Mouse (Mus musculus): ENCODE measurements at regions not wholly inside any gene's neighbourhood (a gene's known extent, or its start where the extent isn't known, plus 50 kb on each side); places are given as distances from the start of the nearest gene placed in this dataset.
A peak's percentile ranks its signal among the peaks of the same experiment; 100 is the strongest.

DNA sequence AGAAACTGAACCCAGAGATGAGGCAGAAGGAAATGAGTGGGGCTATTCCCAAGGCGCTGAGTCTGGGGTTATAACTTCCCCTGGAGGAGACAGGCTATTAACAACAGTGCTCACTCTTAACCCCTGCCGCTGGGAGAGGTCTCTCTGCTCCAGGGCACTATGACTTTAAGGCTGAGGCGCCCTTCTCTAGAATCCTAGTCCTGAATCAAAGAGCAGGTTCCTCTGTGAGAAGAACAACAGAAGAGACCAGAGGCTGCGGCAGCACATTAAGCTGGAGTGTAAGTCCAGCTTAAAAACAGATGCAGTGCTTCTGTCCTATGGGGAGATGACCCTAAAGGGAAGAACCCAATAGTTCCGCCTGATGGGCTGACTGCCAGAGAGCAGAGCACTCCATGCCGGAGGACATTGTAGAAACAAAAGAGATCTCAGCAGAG is 173.4 kb upstream of the Klf7 start:
- H3K4me2 ChIP-seq, result no peak overlapping the region
- H3K9ac ChIP-seq, result no peak overlapping the region
- H3K4me3 ChIP-seq, result no peak overlapping the region
- H3K27ac ChIP-seq (ENCODE audit: poor library complexity, severe bottlenecking), result no peak overlapping the region
- H3K27me3 ChIP-seq (replicated peaks), result no peaks in the 10 kb centered on the region
- ATAC-seq (ENCODE audit: insufficient number of reproducible peaks, low FRiP score), result no peak
- H3K4me1 ChIP-seq (replicated peaks), result peaks cover 13% of the 10 kb centered on the region
- WGBS, result 52% methylated on average over 6 of the region's 6 CpGs
- no peaks in the 10 kb centered on the region for H3K36me3 ChIP-seq
- H3K9me3 ChIP-seq (replicated peaks), result no peaks in the 10 kb centered on the region

DNA sequence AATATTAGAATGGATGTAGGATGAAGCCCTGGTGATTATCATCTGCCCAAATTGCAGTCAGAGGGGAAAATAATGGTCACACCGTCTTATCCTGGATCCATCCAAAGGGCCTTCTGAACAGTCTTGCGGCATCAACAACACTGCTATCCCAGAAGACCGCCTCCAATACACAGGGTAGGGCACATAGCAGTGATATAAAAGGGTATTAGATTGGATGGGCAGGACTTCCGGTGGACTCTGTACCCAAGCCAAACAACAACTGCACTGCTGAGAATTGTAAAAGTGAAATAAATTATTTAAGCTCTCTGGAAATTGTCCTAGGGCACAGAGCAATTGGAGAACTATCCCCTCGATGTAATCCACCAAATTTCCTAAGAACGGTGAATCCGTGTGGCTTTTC is 173.0 kb upstream of the Klf7 start:
- no peak overlapping the region for H3K4me3 ChIP-seq
- ATAC-seq (ENCODE audit: insufficient number of reproducible peaks, low FRiP score), result no peak

DNA sequence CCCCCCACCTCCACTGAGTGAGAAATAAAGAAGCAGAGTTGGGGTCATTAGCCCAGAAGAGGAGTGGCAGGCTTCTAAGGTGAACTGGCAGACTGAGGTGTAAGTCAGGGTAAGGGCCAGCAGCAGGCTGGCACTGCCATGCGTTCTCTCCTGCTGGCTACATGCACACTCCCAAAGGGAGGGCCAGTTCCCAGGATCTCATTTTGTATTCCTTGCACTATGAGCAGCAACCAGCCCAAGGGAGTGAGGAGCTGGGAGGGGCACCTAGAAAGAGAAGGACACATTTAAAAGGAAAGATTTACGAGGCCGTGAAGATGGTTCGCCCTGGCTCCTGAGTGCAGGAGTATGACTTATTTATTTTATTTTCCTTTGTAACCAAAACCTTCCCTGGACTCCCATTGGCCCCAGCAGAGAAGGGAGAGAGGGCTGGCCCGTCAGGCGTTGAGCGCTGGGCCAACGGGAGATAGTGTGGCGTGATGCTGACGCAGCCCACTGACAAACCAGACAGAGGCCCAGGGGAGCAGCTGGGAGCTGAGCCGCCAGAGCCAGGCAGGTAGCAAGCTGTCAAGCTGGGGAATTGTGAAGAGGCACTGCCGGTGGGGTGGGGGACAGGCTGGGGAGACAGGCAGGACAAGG is 166.8 kb upstream of the Klf7 start:
- WGBS, result 33% methylated on average over 12 of the region's 12 CpGs
- ATAC-seq (ENCODE audit: insufficient number of reproducible peaks, low FRiP score), result no peak
- Histone ChIP-seq H3K27me3 (replicated peaks) (no peaks in the 10 kb centered on the region), H3K4me1 (replicated peaks) (peaks cover 12% of the 10 kb centered on the region; the same call in 1 of the 2 replicates), H3K27ac (ENCODE audit: poor library complexity, severe bottlenecking) (no peak overlapping the region), H3K36me3 (no peaks in the 10 kb centered on the region), H3K4me2 (peak overlapping the region; percentile 41), H3K9me3 (replicated peaks) (no peaks in the 10 kb centered on the region), H3K9ac (no peak overlapping the region), H3K4me3 (no peak overlapping the region)

More for the DNA sequence above, 173.0 kb upstream of the Klf7 start:
- no peaks in the 10 kb centered on the region for H3K27me3 ChIP-seq (replicated peaks)
- peaks cover 18% of the 10 kb centered on the region for H3K4me1 ChIP-seq (replicated peaks)
- H3K36me3 ChIP-seq, result no peaks in the 10 kb centered on the region
- no peak overlapping the region for H3K9ac ChIP-seq
- WGBS, result 81% methylated on average over 7 of the region's 7 CpGs
- no peak overlapping the region for H3K27ac ChIP-seq (ENCODE audit: poor library complexity, severe bottlenecking)
- H3K4me2 ChIP-seq, result no peak overlapping the region
- no peaks in the 10 kb centered on the region for H3K9me3 ChIP-seq (replicated peaks)

DNA sequence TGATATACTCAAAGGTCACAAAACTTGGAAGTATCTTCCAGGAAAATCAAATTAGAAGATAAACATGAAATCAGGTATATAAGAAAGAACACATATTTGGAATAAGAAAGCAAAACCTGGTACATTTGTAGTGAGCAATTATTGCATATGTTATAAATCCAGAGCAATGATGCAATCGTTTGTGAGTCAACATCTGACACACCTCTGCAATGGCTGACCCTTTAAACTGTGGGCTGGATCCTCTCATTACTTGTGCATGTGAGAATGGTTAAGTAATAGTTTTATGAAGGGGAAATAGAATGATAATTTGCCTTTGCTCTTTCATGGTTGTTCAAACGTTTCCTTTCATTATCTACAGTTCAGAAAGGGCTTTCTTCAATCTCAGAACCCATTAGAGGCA is 165.0 kb upstream of the Klf7 start:
- Histone ChIP-seq H3K36me3 (no peaks in the 10 kb centered on the region), H3K4me3 (no peak overlapping the region), H3K9me3 (replicated peaks) (no peaks in the 10 kb centered on the region), H3K9ac (no peak overlapping the region), H3K4me2 (no peak overlapping the region), H3K27me3 (replicated peaks) (no peaks in the 10 kb centered on the region), H3K27ac (ENCODE audit: poor library complexity, severe bottlenecking) (no peak overlapping the region), H3K4me1 (replicated peaks) (peaks cover 12% of the 10 kb centered on the region; the same call in 1 of the 2 replicates)
- 62% methylated on average over 2 of the region's 2 CpGs for WGBS
- no peak for ATAC-seq (ENCODE audit: insufficient number of reproducible peaks, low FRiP score)

DNA sequence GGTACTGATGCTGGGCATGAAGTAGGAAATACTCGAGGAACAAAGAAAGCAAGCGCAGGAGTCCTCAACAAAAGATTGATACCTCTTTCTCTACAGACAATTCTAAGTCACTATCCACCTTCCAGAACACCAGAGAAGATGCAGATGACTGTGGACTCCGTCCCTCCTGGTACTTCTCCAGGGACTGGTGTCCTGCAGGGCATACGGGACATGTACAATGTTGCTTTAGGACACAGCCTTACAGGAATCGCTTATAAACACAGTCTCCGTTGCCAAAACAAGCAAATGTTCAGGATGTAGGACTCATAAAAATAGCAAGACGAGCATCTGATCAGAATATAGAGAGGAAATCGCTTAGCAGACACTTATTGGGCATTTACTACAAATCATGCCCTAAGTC is 162.6 kb upstream of the Klf7 start:
- WGBS, result 69% methylated on average over 8 of the region's 8 CpGs
- Histone ChIP-seq H3K36me3 (no peaks in the 10 kb centered on the region), H3K27ac (ENCODE audit: poor library complexity, severe bottlenecking) (no peak overlapping the region), H3K4me3 (no peak overlapping the region), H3K4me2 (no peak overlapping the region), H3K27me3 (replicated peaks) (no peaks in the 10 kb centered on the region), H3K9ac (no peak overlapping the region), H3K4me1 (replicated peaks) (peaks cover 6% of the 10 kb centered on the region; the same call in 1 of the 2 replicates), H3K9me3 (replicated peaks) (no peaks in the 10 kb centered on the region)
- no peak for ATAC-seq (ENCODE audit: insufficient number of reproducible peaks, low FRiP score)

DNA sequence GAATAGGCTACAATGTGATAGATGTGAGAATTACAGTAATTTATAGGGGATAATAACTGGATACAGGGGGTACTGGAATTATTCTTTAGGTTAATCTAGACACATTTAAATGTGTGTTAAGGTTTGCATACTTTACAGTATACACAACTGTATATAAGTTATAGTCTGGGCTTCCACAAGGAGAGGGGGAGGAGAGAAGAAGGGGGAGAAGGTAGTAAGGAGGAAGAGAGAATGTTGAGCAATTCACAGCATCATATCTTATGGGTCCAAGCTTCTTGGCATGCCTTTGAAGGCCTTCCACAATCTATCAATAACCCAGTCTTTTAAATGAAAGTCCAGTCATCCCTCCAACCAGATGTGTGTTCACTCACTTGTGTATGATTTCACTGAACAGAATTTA is 153.8 kb upstream of the Klf7 start:
- H3K9ac ChIP-seq, result no peak overlapping the region
- no peak for ATAC-seq (ENCODE audit: insufficient number of reproducible peaks, low FRiP score)
- no peaks in the 10 kb centered on the region for H3K27me3 ChIP-seq (replicated peaks)
- no peak overlapping the region for H3K4me2 ChIP-seq
- H3K4me1 ChIP-seq (replicated peaks), result no peaks in the 10 kb centered on the region
- H3K36me3 ChIP-seq, result no peaks in the 10 kb centered on the region
- H3K4me3 ChIP-seq, result no peak overlapping the region
- no peaks in the 10 kb centered on the region for H3K9me3 ChIP-seq (replicated peaks)
- no peak overlapping the region for H3K27ac ChIP-seq (ENCODE audit: poor library complexity, severe bottlenecking)

DNA sequence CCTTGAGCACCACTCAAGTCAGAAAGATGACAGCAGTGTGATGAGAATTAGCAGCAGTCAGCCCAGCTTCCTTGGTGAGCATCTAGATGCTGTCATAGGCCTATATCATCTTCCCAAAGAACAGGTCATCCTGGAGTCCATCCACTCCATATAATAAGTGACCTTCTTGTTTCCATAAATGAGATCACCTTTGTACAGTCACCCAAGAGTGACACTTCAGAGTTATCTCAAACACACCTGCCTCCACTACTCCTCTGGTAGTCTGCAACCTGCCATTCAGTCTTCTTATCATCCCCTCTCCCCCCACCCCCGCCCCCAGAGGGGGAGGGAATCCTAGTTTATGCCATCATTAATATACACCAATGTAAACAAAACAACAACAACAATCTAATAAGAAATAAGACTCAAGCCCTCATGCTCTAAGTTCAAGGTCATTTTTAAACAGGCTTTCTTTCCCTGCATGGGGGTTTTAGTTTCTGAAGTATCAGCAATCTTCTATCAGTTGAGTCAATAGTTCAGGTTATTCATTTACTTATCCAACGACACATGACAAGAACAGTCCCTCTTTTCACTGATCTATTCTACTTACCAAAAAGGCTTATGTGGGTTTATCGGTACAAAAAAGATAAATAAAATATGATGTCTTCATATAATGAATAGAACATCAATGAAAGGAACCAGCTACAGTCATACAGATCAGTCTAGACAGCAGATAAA is 153.2 kb upstream of the Klf7 start:
- Histone ChIP-seq H3K4me1 (replicated peaks) (no peaks in the 10 kb centered on the region), H3K27ac (ENCODE audit: poor library complexity, severe bottlenecking) (no peak overlapping the region), H3K4me2 (no peak overlapping the region), H3K9ac (no peak overlapping the region), H3K9me3 (replicated peaks) (no peaks in the 10 kb centered on the region), H3K27me3 (replicated peaks) (no peaks in the 10 kb centered on the region), H3K36me3 (no peaks in the 10 kb centered on the region), H3K4me3 (no peak overlapping the region)
- WGBS, result 65% methylated on average over 3 of the region's 3 CpGs
- ATAC-seq (ENCODE audit: insufficient number of reproducible peaks, low FRiP score), result no peak

DNA sequence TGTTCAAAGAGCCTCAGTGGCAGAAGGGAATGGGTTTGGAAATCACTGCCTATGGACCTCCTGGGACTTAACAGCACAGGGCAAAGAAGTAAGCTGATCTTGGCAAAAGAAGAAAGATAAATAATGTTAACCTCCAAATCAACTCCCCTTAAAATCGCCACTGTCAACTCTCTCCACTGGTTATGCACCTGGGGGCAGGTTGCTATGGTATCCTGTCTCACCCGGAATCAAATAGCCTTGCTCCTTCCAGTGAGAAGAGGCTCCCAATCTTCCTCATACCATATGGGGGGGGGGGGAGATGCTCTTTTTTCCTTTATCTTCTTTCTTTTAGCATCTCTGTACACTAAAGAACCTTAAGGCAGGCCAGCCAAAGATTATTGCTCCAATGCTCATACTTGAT is 135.2 kb upstream of the Klf7 start:
- H3K4me1 ChIP-seq (replicated peaks), result no peaks in the 10 kb centered on the region
- no peak overlapping the region for H3K4me2 ChIP-seq
- H3K27me3 ChIP-seq (replicated peaks), result no peaks in the 10 kb centered on the region
- no peaks in the 10 kb centered on the region for H3K36me3 ChIP-seq
- ATAC-seq (ENCODE audit: insufficient number of reproducible peaks, low FRiP score), result no peak
- H3K9ac ChIP-seq, result no peak overlapping the region
- H3K4me3 ChIP-seq, result no peak overlapping the region
- H3K27ac ChIP-seq (ENCODE audit: poor library complexity, severe bottlenecking), result no peak overlapping the region
- no peaks in the 10 kb centered on the region for H3K9me3 ChIP-seq (replicated peaks)
- 69% methylated on average over 2 of the region's 2 CpGs for WGBS

DNA sequence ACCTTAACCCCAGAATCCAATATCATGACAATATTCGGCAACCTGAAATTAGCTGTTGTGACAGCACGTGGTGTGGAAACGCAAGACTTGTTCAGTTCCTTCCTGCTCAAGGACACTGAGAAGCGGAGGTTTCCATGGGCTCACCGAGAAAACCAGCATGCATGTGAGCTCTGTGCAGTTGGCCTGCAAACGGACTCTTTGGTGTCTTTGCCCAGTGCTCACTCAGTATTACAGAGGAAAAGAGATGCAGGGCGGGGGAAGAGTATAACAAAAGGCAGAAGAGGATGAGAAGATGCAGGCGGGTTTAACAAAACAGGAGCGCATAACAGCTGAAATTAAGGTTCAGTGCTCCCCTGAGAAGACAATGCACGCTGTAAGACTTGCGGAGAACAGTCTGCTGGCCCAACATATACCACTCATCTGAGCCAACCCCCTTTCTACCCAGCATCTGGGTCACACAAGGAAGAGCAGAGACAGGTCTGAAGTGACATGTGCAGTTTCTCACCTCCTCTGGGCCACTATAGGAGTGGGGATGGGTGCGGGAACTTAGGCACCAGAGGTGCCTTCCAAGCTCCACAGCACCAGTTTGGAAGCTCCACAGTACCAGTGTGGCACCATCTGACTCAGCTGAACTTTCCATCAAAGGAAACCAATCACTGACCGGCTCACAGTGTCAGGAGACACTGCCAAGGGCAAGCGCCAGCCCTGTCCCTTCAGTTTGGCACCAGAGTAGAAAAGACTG is 133.6 kb upstream of the Klf7 start:
- H3K27ac ChIP-seq (ENCODE audit: poor library complexity, severe bottlenecking), result no peak overlapping the region
- WGBS, result 79% methylated on average over 14 of the region's 14 CpGs
- no peaks in the 10 kb centered on the region for H3K27me3 ChIP-seq (replicated peaks)
- no peaks in the 10 kb centered on the region for H3K36me3 ChIP-seq
- no peaks in the 10 kb centered on the region for H3K9me3 ChIP-seq (replicated peaks)
- no peak overlapping the region for H3K4me3 ChIP-seq
- H3K4me2 ChIP-seq, result no peak overlapping the region
- ATAC-seq (ENCODE audit: insufficient number of reproducible peaks, low FRiP score), result no peak
- no peaks in the 10 kb centered on the region for H3K4me1 ChIP-seq (replicated peaks)
- no peak overlapping the region for H3K9ac ChIP-seq

DNA sequence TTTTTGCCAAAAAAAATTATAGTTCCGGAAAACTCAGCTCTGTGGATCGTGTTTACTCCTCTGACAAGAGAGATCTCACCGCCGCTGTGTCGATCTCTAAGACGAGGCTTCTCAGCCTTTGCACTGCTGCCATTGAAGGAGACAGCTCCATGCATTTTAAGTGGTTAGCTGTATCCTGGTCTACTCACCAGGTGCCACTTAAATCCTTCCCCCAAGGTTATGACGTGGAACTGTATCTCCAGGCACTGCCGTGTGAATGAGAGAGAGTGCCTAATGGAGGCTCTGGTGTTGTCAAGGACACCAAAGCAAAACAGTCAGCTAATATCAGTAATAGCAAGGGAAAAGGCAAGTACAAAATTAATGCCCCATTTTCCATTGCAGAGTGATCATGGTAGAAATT is 132.6 kb upstream of the Klf7 start:
- Histone ChIP-seq H3K4me1 (replicated peaks) (no peaks in the 10 kb centered on the region), H3K4me3 (no peak overlapping the region), H3K36me3 (no peaks in the 10 kb centered on the region), H3K9me3 (replicated peaks) (no peaks in the 10 kb centered on the region), H3K27ac (ENCODE audit: poor library complexity, severe bottlenecking) (no peak overlapping the region), H3K4me2 (no peak overlapping the region), H3K9ac (no peak overlapping the region), H3K27me3 (replicated peaks) (no peaks in the 10 kb centered on the region)
- no peak for ATAC-seq (ENCODE audit: insufficient number of reproducible peaks, low FRiP score)
- 84% methylated on average over 8 of the region's 8 CpGs for WGBS

DNA sequence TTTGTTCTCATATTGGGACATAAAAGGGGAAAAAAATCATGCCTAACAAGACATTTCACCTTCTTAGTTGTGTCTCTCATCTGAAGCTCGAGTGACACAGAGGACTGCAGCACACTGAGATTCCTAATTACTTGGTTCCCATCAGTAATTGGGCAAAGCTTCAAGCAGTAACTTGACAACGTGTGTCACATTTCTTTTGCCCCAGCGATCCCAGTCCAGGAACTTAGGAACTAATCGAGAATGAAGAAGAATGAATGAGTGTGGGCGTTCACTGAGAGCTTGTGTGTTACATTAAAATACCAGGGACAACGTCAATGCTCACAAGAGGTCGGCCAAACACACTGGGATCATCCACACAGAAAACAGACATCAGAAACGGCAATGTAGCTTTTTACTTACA is 131.9 kb upstream of the Klf7 start:
- no peak overlapping the region for H3K9ac ChIP-seq
- no peak overlapping the region for H3K4me3 ChIP-seq
- no peaks in the 10 kb centered on the region for H3K36me3 ChIP-seq
- WGBS, result 76% methylated on average over 8 of the region's 8 CpGs
- no peak for ATAC-seq (ENCODE audit: insufficient number of reproducible peaks, low FRiP score)
- no peaks in the 10 kb centered on the region for H3K27me3 ChIP-seq (replicated peaks)
- no peaks in the 10 kb centered on the region for H3K4me1 ChIP-seq (replicated peaks)
- H3K4me2 ChIP-seq, result no peak overlapping the region
- H3K27ac ChIP-seq (ENCODE audit: poor library complexity, severe bottlenecking), result no peak overlapping the region
- no peaks in the 10 kb centered on the region for H3K9me3 ChIP-seq (replicated peaks)

Measured in heart, embryonic 12.5 days (tissue).